Mouse (Mus musculus) stomach, postnatal 0 days (tissue): ENCODE measurements around the gene Edem2. TPM values are rescaled to one million over a fixed set of nuclear protein-coding genes. Genes with fewer than 3 reads are reported as not detected.
A peak's percentile ranks its signal among the peaks of the same experiment; 100 is the strongest.
"Not testable (repeated sequence)": the region's sequence is repeated elsewhere in the genome, so short reads cannot be mapped to it uniquely, and the experiment has no call there.

Experiments used
- ATAC-seq: fragments of 200-750 bp; cut with Nextera tagmentation; 2 replicates; pipeline ENCODE4 v1.8.0; 2017; ENCODE audit not compliant: low FRiP score, low TSS enrichment
- DNase-seq: peaks from one replicate; pipeline ENCODE4 v3.0.0-alpha.2; 2016; ENCODE audit warnings: low spot score
- H3K27ac ChIP-seq: fragments of 300-500 bp; sonication (generic); replicated peaks from 2 replicates; pipeline ENCODE4 v1.5.1; 2014; ENCODE audit warnings: mild to moderate bottlenecking, control low read depth
- H3K27me3 ChIP-seq: fragments of 300-500 bp; sonication (generic); 2 replicates; pipeline ENCODE4 v1.6.1; 2014; ENCODE audit warnings: low read length; ENCODE audit not compliant: control insufficient read depth, insufficient read depth
- H3K36me3 ChIP-seq: fragments of 300-500 bp; sonication (generic); 2 replicates; pipeline ENCODE4 v1.6.1; 2014; ENCODE audit warnings: low read length, mixed read lengths; ENCODE audit not compliant: control insufficient read depth, insufficient read depth
- H3K4me1 ChIP-seq: fragments of 300-500 bp; sonication (generic); replicated peaks from 2 replicates; pipeline ENCODE4 v1.6.1; 2014; ENCODE audit warnings: antibody characterized with exemption; ENCODE audit not compliant: control insufficient read depth, insufficient read depth
- H3K4me2 ChIP-seq: fragments of 300-500 bp; sonication (generic); replicated peaks from 2 replicates; pipeline ENCODE4 v1.6.1; 2014; ENCODE audit warnings: low read depth, mild to moderate bottlenecking, control low read depth, moderate library complexity
- H3K4me3 ChIP-seq: fragments of 300-500 bp; sonication (generic); 2 replicates; pipeline ENCODE4 v1.5.1; 2014; ENCODE audit warnings: low read depth, low read length, control low read depth
- H3K9ac ChIP-seq: fragments of 300-500 bp; sonication (generic); 2 replicates; pipeline ENCODE4 v1.6.1; 2014; ENCODE audit warnings: mild to moderate bottlenecking, low read length, control low read depth, mixed read lengths
- H3K9me3 ChIP-seq: fragments of 300-500 bp; sonication (generic); 2 replicates; pipeline ENCODE4 v1.6.1; 2016; ENCODE audit warnings: low read length; ENCODE audit not compliant: control insufficient read depth
- CTCF ChIP-seq: IDR thresholded peaks from 2 replicates; pipeline ENCODE4 v1.5.1; 2016; ENCODE audit warnings: antibody characterized with exemption, low read depth, mild to moderate bottlenecking, moderate library complexity
- EP300 ChIP-seq: optimal IDR thresholded peaks from 2 replicates; pipeline ENCODE3; 2016; ENCODE audit warnings: antibody characterized with exemption
- WGBS: fragments of 180-500 bp; shearing (Covaris S2); extraction: QIAGEN DNeasy Blood & Tissue Kit; methylation state at CpG from one replicate; pipeline ENCODE4 v1.1.7; 2014; 5-methylcytosine and 5-hydroxymethylcytosine counted together
- polyA plus RNA-seq: library from polyadenylated mRNA; unstranded; fragments of >200 nt; fragmentation: Nextera tagmentation; extraction: Ambion mirVana; gene quantifications from 2 replicates; pipeline ENCODE4 v1.2.1, GENCODE M21; 2015

Edem2 gene
- polyA plus RNA-seq, 1 experiment from 2014 or later: 64.9 TPM

DNA sequence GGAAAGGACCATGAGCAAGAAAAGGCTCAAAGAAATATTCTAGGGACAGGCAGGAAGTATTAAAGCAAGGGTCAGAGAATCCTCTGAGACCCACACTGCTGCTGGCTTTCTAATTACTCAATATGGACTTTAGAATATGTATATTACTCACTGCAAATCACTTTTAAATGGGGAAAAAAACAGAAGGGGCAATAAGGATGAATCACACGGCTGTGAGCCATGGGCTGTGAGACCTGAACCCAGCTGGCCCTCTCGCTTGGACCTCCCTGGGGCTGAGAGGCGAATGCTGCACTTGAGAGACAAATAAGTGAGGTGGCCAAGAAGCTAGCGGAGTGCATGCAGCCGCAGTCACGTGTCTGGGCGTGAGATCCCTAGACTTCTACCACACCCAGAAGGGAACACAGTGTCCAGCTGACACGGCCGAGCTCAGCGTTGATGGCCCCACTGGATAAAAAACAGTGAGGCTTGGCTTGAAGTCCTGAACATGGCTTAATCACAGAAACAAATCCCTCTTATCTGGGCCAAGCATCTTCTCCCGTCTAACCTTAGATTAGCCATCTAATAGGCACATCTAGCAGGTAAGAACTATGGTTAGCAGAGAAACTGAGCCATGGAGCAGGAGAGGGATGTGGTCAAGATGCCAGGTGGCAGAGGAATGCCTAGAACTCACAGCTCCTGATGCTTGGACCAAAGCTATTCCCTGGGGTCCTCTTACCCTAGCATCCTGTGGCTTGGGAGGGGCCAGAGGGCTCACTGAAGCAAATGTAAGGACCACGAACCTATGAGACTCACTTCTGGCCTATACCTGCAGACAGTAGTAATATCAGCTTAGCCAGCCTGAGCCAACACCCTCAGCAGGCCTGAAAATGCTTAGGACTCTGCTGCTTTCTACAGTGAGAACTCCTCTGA lies 11.9 kb downstream of the Edem2 start:
- no peak overlapping the region for H3K27ac ChIP-seq
- ATAC-seq (peak; percentile 46; the same call in 1 of the 2 replicates), DNase-seq (peak; percentile 36)
- no peak overlapping the region for H3K4me3 ChIP-seq
- no peaks in the 10 kb centered on the region for H3K27me3 ChIP-seq
- 71% methylated on average over 12 of the region's 12 CpGs for WGBS
- no peak overlapping the region for H3K9ac ChIP-seq
- peaks cover 12% of the 10 kb centered on the region for H3K36me3 ChIP-seq
- H3K4me2 ChIP-seq: no peak overlapping the region
- H3K9me3 ChIP-seq: no peaks in the 10 kb centered on the region
- H3K4me1 ChIP-seq: no peaks in the 10 kb centered on the region
- TF ChIP-seq CTCF (no peak), EP300 (no peak)

DNA sequence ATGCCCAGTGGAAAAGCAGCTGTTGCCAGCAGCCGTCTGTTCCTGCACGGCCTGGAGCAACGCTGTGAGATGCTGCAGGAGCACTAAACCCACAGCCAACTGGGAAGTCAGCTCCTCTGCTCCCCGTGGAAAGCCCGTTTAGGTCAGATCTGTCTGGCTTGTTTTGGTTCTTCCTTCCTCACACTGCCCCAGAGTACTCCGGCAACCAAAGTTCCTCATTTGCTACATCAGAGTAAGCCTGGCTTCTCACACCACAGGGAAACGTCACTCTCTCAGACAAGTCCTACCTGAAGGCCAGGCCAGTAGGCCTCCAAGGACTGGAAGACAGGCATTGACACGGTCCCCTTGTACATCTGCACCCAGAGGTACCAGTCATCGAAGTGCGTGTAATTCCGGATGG lies 18.7 kb downstream of the Edem2 start:
- 78% methylated on average over 11 of the region's 11 CpGs for WGBS
- peaks cover 28% of the 10 kb centered on the region for H3K36me3 ChIP-seq

DNA sequence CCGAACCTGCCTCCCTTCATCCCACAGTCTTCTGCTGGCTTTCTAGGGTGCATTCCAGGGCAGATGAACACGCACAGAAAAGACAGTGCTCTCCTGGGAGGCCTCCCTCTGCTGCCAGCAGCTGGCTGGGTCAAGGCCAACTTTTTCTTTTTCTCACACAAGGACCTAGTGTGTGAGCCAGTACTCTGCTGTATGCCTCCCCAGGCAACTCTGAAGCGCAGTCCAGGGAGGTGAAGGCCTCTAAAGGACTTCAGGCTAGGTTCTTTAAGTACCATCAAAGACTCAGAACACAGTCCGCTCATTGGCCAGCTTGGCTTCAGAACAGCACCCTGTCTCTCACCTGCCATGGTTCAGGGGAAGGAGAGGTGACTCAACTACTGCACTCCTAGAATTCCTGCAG lies 22.0 kb downstream of the Edem2 start:
- TF ChIP-seq CTCF (no peak), EP300 (no peak)
- H3K36me3 ChIP-seq: peaks cover 24% of the 10 kb centered on the region
- ATAC-seq (no peak), DNase-seq (no peak)
- H3K4me2 ChIP-seq: no peak overlapping the region
- no peak overlapping the region for H3K9ac ChIP-seq
- no peaks in the 10 kb centered on the region for H3K9me3 ChIP-seq
- no peaks in the 10 kb centered on the region for H3K27me3 ChIP-seq
- WGBS: 70% methylated on average over 4 of the region's 4 CpGs
- no peak overlapping the region for H3K27ac ChIP-seq
- H3K4me3 ChIP-seq: no peak overlapping the region
- H3K4me1 ChIP-seq: no peaks in the 10 kb centered on the region

More for the DNA sequence above, 18.7 kb downstream of the Edem2 start:
- Histone ChIP-seq H3K27ac (no peak overlapping the region), H3K4me2 (no peak overlapping the region), H3K4me1 (no peaks in the 10 kb centered on the region), H3K27me3 (no peaks in the 10 kb centered on the region), H3K9me3 (no peaks in the 10 kb centered on the region), H3K9ac (no peak overlapping the region), H3K4me3 (no peak overlapping the region)
- DNase-seq (no peak), ATAC-seq (no peak)
- no peak for TF ChIP-seq CTCF
- TF ChIP-seq EP300: no peak

DNA sequence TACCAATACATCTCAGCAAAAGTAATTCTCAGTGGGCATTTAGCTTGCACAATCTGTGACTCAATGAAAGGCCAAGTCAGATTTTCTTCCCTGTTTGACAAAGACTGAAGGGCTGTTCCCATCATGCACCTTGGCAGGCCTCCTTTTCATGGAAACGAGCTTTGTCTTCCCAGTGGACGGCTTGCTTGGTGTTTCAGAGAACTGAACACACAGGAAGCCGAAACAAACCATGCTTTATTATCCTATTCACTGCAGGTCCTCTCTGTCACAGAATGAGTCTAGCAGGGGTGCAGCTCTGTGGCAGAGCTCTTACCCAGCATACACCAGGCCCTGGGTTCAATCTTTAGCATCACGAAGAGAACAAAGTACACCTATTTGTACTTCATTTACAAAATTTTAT lies 25.6 kb downstream of the Edem2 start:
- no peak for TF ChIP-seq CTCF
- TF ChIP-seq EP300: no peak
- no peak overlapping the region for H3K4me2 ChIP-seq
- ATAC-seq (no peak), DNase-seq (no peak)
- H3K9ac ChIP-seq: no peak overlapping the region
- H3K9me3 ChIP-seq: no peaks in the 10 kb centered on the region
- H3K27me3 ChIP-seq: no peaks in the 10 kb centered on the region
- H3K4me3 ChIP-seq: no peak overlapping the region
- WGBS: 62% methylated on average over 4 of the region's 4 CpGs
- H3K4me1 ChIP-seq: no peaks in the 10 kb centered on the region
- H3K27ac ChIP-seq: no peak overlapping the region
- peaks cover 16% of the 10 kb centered on the region for H3K36me3 ChIP-seq

DNA sequence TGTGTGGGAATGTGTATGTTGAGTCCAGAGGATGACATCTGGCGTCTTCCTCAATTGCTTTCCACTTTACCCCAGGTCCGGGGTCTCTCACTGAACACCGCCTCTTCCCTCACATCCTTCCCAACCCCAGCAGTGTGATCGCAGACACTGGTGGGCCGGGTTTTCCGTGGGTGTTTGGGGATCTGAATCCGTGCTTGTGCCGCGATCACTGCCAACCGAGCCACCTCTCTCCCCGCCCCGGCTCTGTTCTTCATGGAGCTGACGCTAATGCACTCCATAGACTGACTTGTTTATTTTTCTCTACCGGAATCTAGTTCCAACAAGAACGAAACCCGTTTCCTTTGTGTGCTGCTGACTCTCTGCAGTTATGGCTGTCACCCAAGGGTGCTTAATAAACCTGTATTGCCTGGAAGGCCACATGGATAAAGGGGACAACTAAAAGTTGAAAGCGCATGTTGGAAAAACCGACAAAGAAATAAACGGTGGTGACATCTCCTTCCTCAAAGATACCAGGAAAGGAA lies 27.8 kb downstream of the Edem2 start:
- no peaks in the 10 kb centered on the region for H3K9me3 ChIP-seq
- H3K27ac ChIP-seq: peak overlapping the region; percentile 84
- WGBS: 56% methylated on average over 19 of the region's 19 CpGs
- TF ChIP-seq CTCF (no peak), EP300 (no peak)
- no peaks in the 10 kb centered on the region for H3K27me3 ChIP-seq
- no peak overlapping the region for H3K4me2 ChIP-seq
- DNase-seq (peak; percentile 36), ATAC-seq (peak; percentile 63)
- H3K36me3 ChIP-seq: peaks cover 8% of the 10 kb centered on the region
- no peak overlapping the region for H3K9ac ChIP-seq
- H3K4me3 ChIP-seq: no peak overlapping the region
- H3K4me1 ChIP-seq: no peaks in the 10 kb centered on the region

DNA sequence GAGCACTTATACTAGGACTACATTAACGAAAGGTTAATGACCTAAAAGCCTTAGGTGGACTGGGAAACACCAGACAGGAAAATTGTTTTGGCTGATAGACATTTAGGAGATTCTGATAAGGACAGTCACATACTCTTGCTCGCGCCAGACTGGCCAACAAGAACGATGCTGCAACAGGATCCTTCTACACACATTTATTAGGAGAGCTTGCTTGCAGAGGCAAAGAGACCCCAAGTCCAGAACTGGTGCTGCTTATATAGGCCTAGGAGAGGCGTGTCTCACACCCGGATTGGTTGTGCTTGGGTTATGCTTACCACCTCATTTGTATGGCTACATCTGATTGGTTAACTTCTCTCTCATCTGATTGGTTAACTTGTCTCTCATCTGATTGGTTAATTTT lies 30.8 kb downstream of the Edem2 start:
- not testable (repeated sequence) for H3K4me1 ChIP-seq, H3K4me2 ChIP-seq, H3K4me3 ChIP-seq, H3K9me3 ChIP-seq, ATAC-seq, H3K27ac ChIP-seq, DNase-seq, H3K27me3 ChIP-seq, H3K9ac ChIP-seq, H3K36me3 ChIP-seq
- 90% methylated on average over 6 of the region's 6 CpGs for WGBS
